Comparison of ENCODE assay signal across 28 mouse cellular contexts in genomic region chr14:75453906-75454305, GRCm38 (mm10). TPM values are rescaled to one million over a fixed set of nuclear protein-coding genes. Genes with fewer than 3 reads are reported as not detected.
"Had no signal": no experiment of that assay in that cellular context is flagged by ENCODE, and none has a peak within 500 bp of the region (broad histone marks: within the 10 kb centered on the region; RNA-seq: fewer than 3 reads in every experiment).

No protein-coding gene starts in this region.

- H3K9ac ChIP-seq: heart, embryonic 12.5 days; hindbrain, embryonic 12.5 days; hindbrain, embryonic 14.5 days; intestine, embryonic 15.5 days; limb, embryonic 12.5 days; liver, embryonic 12.5 days had no signal

- H3K4me2 ChIP-seq: heart, embryonic 12.5 days; intestine, embryonic 15.5 days; limb, embryonic 12.5 days; liver, embryonic 12.5 days had no signal

- H3K27me3 ChIP-seq: hindbrain, embryonic 12.5 days had no signal

- H3K36me3 ChIP-seq: heart, embryonic 12.5 days; hindbrain, embryonic 10.5 days; hindbrain, embryonic 12.5 days; intestine, embryonic 15.5 days; limb, embryonic 10.5 days; limb, embryonic 12.5 days; liver, embryonic 12.5 days had no signal

- ATAC-seq: hindbrain, embryonic 16.5 days; inflammation-experienced regulatory T-cells, adult 6 months; intestine, embryonic 15.5 days; intestine, postnatal 0 days; liver, embryonic 12.5 days had no signal

- DNase-seq: gastrocnemius, adult 2 months; gastrocnemius, postnatal 10 days; gastrocnemius, postnatal 25 days; heart, adult 2 months; heart, postnatal 10 days; heart, postnatal 4 days; kidney, adult 18-20 months; kidney, adult 8-10 months; kidney, postnatal 10 days; kidney, postnatal 25 days; kidney, postnatal 4 days had no signal

- H3K4me3 ChIP-seq: gastrocnemius, adult 2 months; heart, adult 2 months; heart, embryonic 12.5 days; hindbrain, embryonic 10.5 days; hindbrain, embryonic 12.5 days; intestine, embryonic 15.5 days; layer of hippocampus, adult 2 months; left cerebral cortex, adult 2 months; limb, embryonic 10.5 days; limb, embryonic 12.5 days; liver, embryonic 12.5 days had no signal

- H3K27ac ChIP-seq: gastrocnemius, adult 2 months; heart, adult 2 months; hindbrain, embryonic 10.5 days; hindbrain, embryonic 12.5 days; intestine, embryonic 15.5 days; left cerebral cortex, adult 2 months; limb, embryonic 10.5 days; limb, embryonic 12.5 days; liver, embryonic 12.5 days had no signal

- H3K9me3 ChIP-seq: heart, embryonic 12.5 days; hindbrain, embryonic 10.5 days; hindbrain, embryonic 12.5 days; intestine, embryonic 15.5 days; limb, embryonic 10.5 days; limb, embryonic 12.5 days; liver, embryonic 12.5 days had no signal

RNA-seq across cellular contexts. Expression of gene Siah3, which starts 1.9 kb away (rescaled TPM):
- total RNA-seq: gastrocnemius, adult 2 months; granulocyte monocyte progenitor cell, adult 5-6 weeks; heart, adult 2 months; heart, postnatal 25 days had no signal
- polyA plus RNA-seq: heart, embryonic 12.5 days; heart, embryonic 14.5 days; heart, embryonic 16.5 days; intestine, postnatal 0 days; limb, embryonic 10.5 days had no signal
